Mouse (Mus musculus): ENCODE data around the gene Pla1a. TPM values are rescaled to one million over a fixed set of nuclear protein-coding genes. Genes with fewer than 3 reads are reported as not detected.

Gene Pla1a
- polyA plus RNA-seq, 1 experiment from 2014 or later: 0.67 TPM

GRCm38 (mm10) chr16:38369992-38370484 lies 62.9 kb downstream of the Pla1a start:
- Histone ChIP-seq H3K36me3 (no peaks in the 10 kb centered on the region), H3K4me1 (no peaks in the 10 kb centered on the region; the same call in 1 of the 2 replicates), H3K27me3 (no peaks in the 10 kb centered on the region), H3K27ac (peak overlapping the region; percentile 27; the same call in 1 of the 2 replicates), H3K4me2 (no peak overlapping the region), H3K9me3 (no peaks in the 10 kb centered on the region), H3K4me3 (no peak overlapping the region), H3K9ac (no peak overlapping the region)
- WGBS: 74% methylated on average over 4 of the region's 4 CpGs
- ATAC-seq (ENCODE audit: insufficient number of reproducible peaks, low FRiP score, low TSS enrichment, low read depth): no peak

- Histone ChIP-seq H3K4me2 (no peak overlapping the region), H3K9ac (no peak overlapping the region), H3K36me3 (no peaks in the 10 kb centered on the region), H3K9me3 (no peaks in the 10 kb centered on the region), H3K27ac (no peak overlapping the region), H3K4me3 (no peak overlapping the region), H3K4me1 (no peaks in the 10 kb centered on the region; the same call in 1 of the 2 replicates), H3K27me3 (no peaks in the 10 kb centered on the region)
- no peak for ATAC-seq (ENCODE audit: insufficient number of reproducible peaks, low FRiP score, low TSS enrichment, low read depth)
- WGBS: 83% methylated on average over 8 of the region's 8 CpGs
Measured at GRCm38 (mm10) chr16:38369431-38369830, 63.5 kb downstream of the Pla1a start.

DNA sequence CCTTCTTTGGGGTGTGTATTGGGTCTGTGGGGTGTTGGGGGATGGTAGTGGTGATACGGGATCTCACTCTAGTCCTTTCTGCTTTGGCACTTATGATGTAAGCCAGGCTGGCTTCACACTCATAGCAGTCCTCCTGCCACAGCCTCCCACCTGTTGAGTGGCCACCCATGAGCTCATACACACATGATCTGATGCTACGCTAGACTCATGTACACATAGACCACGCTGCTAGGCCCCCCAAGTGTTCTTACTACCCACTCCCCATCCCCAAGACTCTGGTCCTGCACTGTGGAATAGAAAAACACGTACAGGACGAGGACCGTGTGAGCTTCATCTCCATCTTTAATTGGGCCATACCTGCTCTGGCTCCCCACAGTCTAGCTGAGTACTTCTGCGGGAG lies 63.9 kb downstream of the Pla1a start:
- ATAC-seq (ENCODE audit: insufficient number of reproducible peaks, low FRiP score, low TSS enrichment, low read depth): no peak
- H3K27ac ChIP-seq: no peak overlapping the region
- H3K4me1 ChIP-seq: no peaks in the 10 kb centered on the region; the same call in 1 of the 2 replicates
- H3K4me2 ChIP-seq: no peak overlapping the region
- H3K27me3 ChIP-seq: no peaks in the 10 kb centered on the region
- H3K9ac ChIP-seq: no peak overlapping the region
- no peaks in the 10 kb centered on the region for H3K36me3 ChIP-seq
- WGBS: 64% methylated on average over 7 of the region's 7 CpGs
- no peaks in the 10 kb centered on the region for H3K9me3 ChIP-seq
- H3K4me3 ChIP-seq: no peak overlapping the region

GRCm38 (mm10) chr16:38368336-38368735 lies 64.6 kb downstream of the Pla1a start:
- ATAC-seq (ENCODE audit: insufficient number of reproducible peaks, low FRiP score, low TSS enrichment, low read depth): 0 out of 2 replicates have a peak, but pooled peaks have one; percentile 53
- Histone ChIP-seq H3K36me3 (no peaks in the 10 kb centered on the region), H3K9ac (no peak overlapping the region), H3K4me1 (no peaks in the 10 kb centered on the region; the same call in 1 of the 2 replicates), H3K27ac (no peak overlapping the region), H3K4me3 (no peak overlapping the region), H3K27me3 (no peaks in the 10 kb centered on the region), H3K9me3 (no peaks in the 10 kb centered on the region), H3K4me2 (no peak overlapping the region)
- 16% methylated on average over 10 of the region's 10 CpGs for WGBS

- no peak for ATAC-seq (ENCODE audit: insufficient number of reproducible peaks, low FRiP score, low TSS enrichment, low read depth)
- Histone ChIP-seq H3K4me2 (no peak overlapping the region), H3K9me3 (no peaks in the 10 kb centered on the region), H3K4me3 (no peak overlapping the region), H3K4me1 (peaks cover 12% of the 10 kb centered on the region; the same call in 1 of the 2 replicates), H3K9ac (no peak overlapping the region), H3K36me3 (no peaks in the 10 kb centered on the region), H3K27ac (no peak overlapping the region), H3K27me3 (no peaks in the 10 kb centered on the region)
- WGBS: 76% methylated on average over 4 of the region's 4 CpGs
Measured at GRCm38 (mm10) chr16:38366231-38366630, 66.7 kb downstream of the Pla1a start.

DNA sequence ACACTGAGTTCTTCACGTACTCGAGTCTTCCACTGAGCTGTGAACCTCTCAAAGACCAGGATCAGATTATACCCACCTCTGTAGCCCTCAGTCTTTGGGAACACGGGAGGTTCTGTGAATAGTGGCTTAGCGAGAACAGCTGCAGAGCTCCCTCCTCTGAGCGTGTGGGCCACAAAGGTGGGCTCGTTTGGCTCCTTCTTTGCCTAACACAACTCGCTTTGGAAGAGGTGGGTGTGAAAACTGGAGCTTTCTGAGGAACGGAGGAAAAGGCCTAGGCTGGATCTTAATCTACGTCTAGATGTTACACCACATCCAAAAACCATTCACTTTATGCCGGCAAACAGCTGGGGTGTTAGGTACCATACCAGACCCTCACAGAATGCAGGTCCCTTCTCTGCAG lies 67.6 kb downstream of the Pla1a start:
- no peaks in the 10 kb centered on the region for H3K36me3 ChIP-seq
- peaks cover 12% of the 10 kb centered on the region; the same call in 1 of the 2 replicates for H3K4me1 ChIP-seq
- no peak overlapping the region for H3K4me3 ChIP-seq
- no peak overlapping the region for H3K27ac ChIP-seq
- no peak for ATAC-seq (ENCODE audit: insufficient number of reproducible peaks, low FRiP score, low TSS enrichment, low read depth)
- H3K9me3 ChIP-seq: no peaks in the 10 kb centered on the region
- H3K4me2 ChIP-seq: no peak overlapping the region
- H3K27me3 ChIP-seq: no peaks in the 10 kb centered on the region
- 81% methylated on average over 10 of the region's 10 CpGs for WGBS
- no peak overlapping the region for H3K9ac ChIP-seq

DNA sequence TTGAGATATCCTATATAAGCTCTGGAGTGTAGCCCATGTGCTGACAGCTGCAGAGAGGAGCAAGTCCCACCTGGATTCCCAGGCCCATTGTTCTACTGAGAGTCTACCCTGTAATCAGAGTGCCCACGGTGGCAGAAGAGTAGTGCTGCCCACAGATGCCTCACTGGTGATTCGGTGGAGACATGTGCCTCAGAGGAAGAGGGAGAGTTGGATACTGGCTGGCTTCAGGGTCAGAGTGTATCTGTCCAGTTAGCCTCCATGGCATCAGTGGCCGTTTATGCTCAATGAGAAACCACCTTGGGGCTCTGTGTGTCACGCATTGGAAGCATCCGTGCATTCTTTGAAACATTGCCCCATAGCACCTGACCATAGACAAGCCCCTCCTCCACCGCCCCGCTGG lies 69.3 kb downstream of the Pla1a start:
- no peak for ATAC-seq (ENCODE audit: insufficient number of reproducible peaks, low FRiP score, low TSS enrichment, low read depth)
- Histone ChIP-seq H3K4me1 (peaks cover 12% of the 10 kb centered on the region; the same call in 1 of the 2 replicates), H3K9me3 (no peaks in the 10 kb centered on the region), H3K4me3 (no peak overlapping the region), H3K27me3 (no peaks in the 10 kb centered on the region), H3K9ac (no peak overlapping the region), H3K36me3 (no peaks in the 10 kb centered on the region), H3K4me2 (no peak overlapping the region), H3K27ac (no peak overlapping the region)
- WGBS: 89% methylated on average over 7 of the region's 7 CpGs

GRCm38 (mm10) chr16:38363256-38363595 lies 69.7 kb downstream of the Pla1a start:
- Histone ChIP-seq H3K27ac (no peak overlapping the region), H3K27me3 (no peaks in the 10 kb centered on the region), H3K4me3 (no peak overlapping the region), H3K9ac (no peak overlapping the region), H3K36me3 (no peaks in the 10 kb centered on the region), H3K9me3 (no peaks in the 10 kb centered on the region), H3K4me1 (peaks cover 12% of the 10 kb centered on the region; the same call in 1 of the 2 replicates), H3K4me2 (no peak overlapping the region)
- WGBS: 78% methylated on average over 3 of the region's 3 CpGs
- no peak for ATAC-seq (ENCODE audit: insufficient number of reproducible peaks, low FRiP score, low TSS enrichment, low read depth)

- H3K27ac ChIP-seq: no peak overlapping the region
- WGBS: 75% methylated on average over 20 of the region's 20 CpGs
Measured at GRCm38 (mm10) chr16:38362493-38363255, 70.3 kb downstream of the Pla1a start.

DNA sequence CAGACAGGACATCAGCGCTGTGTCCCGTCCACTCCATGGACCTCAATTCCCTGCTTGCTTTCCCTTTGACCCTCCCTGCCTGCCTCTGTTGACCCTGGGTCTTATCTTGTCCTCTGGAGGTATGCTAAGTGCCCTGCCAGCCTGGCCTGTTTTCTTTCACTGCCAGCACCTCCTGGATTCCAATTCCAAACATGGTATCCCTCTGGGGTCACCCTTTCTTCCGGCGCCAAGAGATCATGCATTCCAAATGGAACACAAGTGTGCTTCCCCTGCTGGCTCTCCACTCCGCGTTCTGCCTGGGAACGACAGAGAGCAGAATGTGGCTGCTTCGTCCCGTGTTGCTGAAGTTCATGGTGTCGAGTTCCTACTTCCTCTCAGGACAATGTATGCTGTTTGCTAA lies 71.0 kb downstream of the Pla1a start, which contains the start of gene Popdc2:
Gene Popdc2, plus strand, starts transcription at position 277 of the 400 bp plus-strand sequence.
- Histone ChIP-seq H3K27ac (no peak within 1 kb of the TSS), H3K9ac (no peak within 1 kb of the TSS), H3K4me3 (0 out of 2 replicates have a peak within 1 kb of the TSS, but pooled peaks have one; percentile 4), H3K9me3 (no peaks in the 10 kb centered on the region), H3K4me2 (no peak within 1 kb of the TSS), H3K36me3 (no peaks in the 10 kb centered on the region), H3K27me3 (no peaks in the 10 kb centered on the region), H3K4me1 (peaks cover 12% of the 10 kb centered on the region; the same call in 1 of the 2 replicates)
- 19% methylated on average over 10 of the region's 10 CpGs for WGBS
- no peak for ATAC-seq (ENCODE audit: insufficient number of reproducible peaks, low FRiP score, low TSS enrichment, low read depth)

More at GRCm38 (mm10) chr16:38362493-38363255, 70.3 kb downstream of the Pla1a start:
- no peak for ATAC-seq (ENCODE audit: insufficient number of reproducible peaks, low FRiP score, low TSS enrichment, low read depth)
- H3K27me3 ChIP-seq: no peaks in the 10 kb centered on the region
- H3K36me3 ChIP-seq: no peaks in the 10 kb centered on the region
- 0 out of 2 replicates have a peak overlapping the region, but pooled peaks have one; percentile 4 for H3K4me3 ChIP-seq
- H3K4me2 ChIP-seq: no peak overlapping the region
- no peak overlapping the region for H3K9ac ChIP-seq
- H3K9me3 ChIP-seq: no peaks in the 10 kb centered on the region
- peaks cover 12% of the 10 kb centered on the region; the same call in 1 of the 2 replicates for H3K4me1 ChIP-seq

- Histone ChIP-seq H3K27me3 (no peaks in the 10 kb centered on the region), H3K9ac (no peak overlapping the region), H3K4me1 (peaks cover 12% of the 10 kb centered on the region; the same call in 1 of the 2 replicates), H3K36me3 (0 out of 2 replicates have a peak, but pooled peaks cover 2% of the 10 kb centered on the region), H3K4me2 (no peak overlapping the region), H3K9me3 (no peaks in the 10 kb centered on the region), H3K27ac (no peak overlapping the region), H3K4me3 (no peak overlapping the region)
- ATAC-seq (ENCODE audit: insufficient number of reproducible peaks, low FRiP score, low TSS enrichment, low read depth): 0 out of 2 replicates have a peak, but pooled peaks have one; percentile 19
- 22% methylated on average over 2 of the region's 2 CpGs for WGBS
Measured at GRCm38 (mm10) chr16:38360317-38360716, 72.6 kb downstream of the Pla1a start.

DNA sequence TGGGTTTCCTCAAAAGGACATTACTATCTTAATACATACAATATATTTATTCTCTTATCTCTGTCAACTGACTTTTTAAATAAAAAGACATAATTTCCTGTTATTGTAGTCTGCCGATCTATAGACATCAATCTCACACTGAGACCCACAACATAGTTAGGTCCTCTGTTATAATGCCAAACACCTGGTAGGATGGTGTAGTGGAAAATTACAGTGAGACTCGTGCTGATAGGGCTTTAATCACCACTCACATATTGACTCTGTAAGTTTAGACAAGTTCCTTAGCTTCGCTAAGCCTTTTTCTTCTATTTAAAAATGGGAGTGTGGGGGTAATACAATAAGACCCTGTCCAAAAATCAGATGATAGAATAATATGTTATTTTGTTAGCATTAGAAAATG lies 73.1 kb downstream of the Pla1a start:
- ATAC-seq (ENCODE audit: insufficient number of reproducible peaks, low FRiP score, low TSS enrichment, low read depth): no peak
- no peak overlapping the region for H3K27ac ChIP-seq
- H3K9ac ChIP-seq: no peak overlapping the region

More for the DNA sequence above, 73.1 kb downstream of the Pla1a start:
- no peak overlapping the region for H3K4me3 ChIP-seq
- 65% methylated on average over 3 of the region's 3 CpGs for WGBS
- H3K27me3 ChIP-seq: no peaks in the 10 kb centered on the region
- H3K4me2 ChIP-seq: no peak overlapping the region
- H3K9me3 ChIP-seq: no peaks in the 10 kb centered on the region
- peaks cover 12% of the 10 kb centered on the region; the same call in 1 of the 2 replicates for H3K4me1 ChIP-seq
- H3K36me3 ChIP-seq: 0 out of 2 replicates have a peak, but pooled peaks cover 2% of the 10 kb centered on the region

All from limb, embryonic 15.5 days (tissue).